Mouse (Mus musculus) limb, embryonic 14.5 days (tissue): Measurements from ENCODE around the gene Dqx1. TPM values are rescaled to one million over a fixed set of nuclear protein-coding genes. Genes with fewer than 3 reads are reported as not detected.

Experiments used
- ATAC-seq: fragments of 200-750 bp; cut with Nextera tagmentation; 2 replicates; pipeline ENCODE4 v1.8.0; 2017; ENCODE audit warnings: low read depth, moderate number of reproducible peaks, moderate TSS enrichment; ENCODE audit not compliant: low FRiP score
- DNase-seq: peaks from one replicate; pipeline ENCODE4 v3.0.0-alpha.2; 2015; ENCODE audit warnings: low spot score
- H3K27ac ChIP-seq: fragments of 300-500 bp; sonication (generic); replicated peaks from 2 replicates; pipeline ENCODE4 v1.5.1; 2014; ENCODE audit warnings: low read depth, mild to moderate bottlenecking, low read length, moderate library complexity, mixed read lengths
- H3K27me3 ChIP-seq: fragments of 300-500 bp; sonication (generic); 2 replicates; pipeline ENCODE4 v1.6.1; 2014; ENCODE audit warnings: low read length, mixed read lengths; ENCODE audit not compliant: control insufficient read depth, insufficient read depth
- H3K36me3 ChIP-seq: fragments of 300-500 bp; sonication (generic); 2 replicates; pipeline ENCODE4 v1.6.1; 2014; ENCODE audit warnings: mild to moderate bottlenecking, low read length, moderate library complexity, mixed read lengths; ENCODE audit not compliant: control insufficient read depth, insufficient read depth
- H3K4me1 ChIP-seq: fragments of 300-500 bp; sonication (generic); 2 replicates; pipeline ENCODE4 v1.6.1; 2014; ENCODE audit warnings: antibody characterized with exemption, low read length, mixed read lengths; ENCODE audit not compliant: control insufficient read depth, insufficient read depth
- H3K4me2 ChIP-seq: fragments of 300-500 bp; sonication (generic); replicated peaks from 2 replicates; pipeline ENCODE4 v1.6.1; 2014; ENCODE audit warnings: low read depth, mild to moderate bottlenecking, low read length, moderate library complexity; ENCODE audit not compliant: severe bottlenecking
- H3K4me3 ChIP-seq: fragments of 300-500 bp; sonication (generic); replicated peaks from 2 replicates; pipeline ENCODE4 v1.5.1; 2014; ENCODE audit warnings: low read length
- H3K9ac ChIP-seq: fragments of 300-500 bp; sonication (generic); 2 replicates; pipeline ENCODE4 v1.6.1; 2014; ENCODE audit warnings: mild to moderate bottlenecking, low read depth, low read length, moderate library complexity; ENCODE audit not compliant: severe bottlenecking
- H3K9me3 ChIP-seq: fragments of 300-500 bp; sonication (generic); 2 replicates; pipeline ENCODE4 v1.6.1; 2016; ENCODE audit warnings: low read length; ENCODE audit not compliant: control insufficient read depth
- POLR2A ChIP-seq: fragments of 200-500 bp; IDR thresholded peaks from 2 replicates; pipeline ENCODE4 v1.8.0; 2012; ENCODE audit warnings: inconsistent platforms, mild to moderate bottlenecking, moderate library complexity, borderline replicate concordance; ENCODE audit not compliant: insufficient read depth, insufficient read length; ENCODE audit errors: extremely low read depth
- WGBS: fragments of 180-500 bp; shearing (Covaris S2); extraction: QIAGEN DNeasy Blood & Tissue Kit; methylation state at CpG from one replicate; pipeline ENCODE4 v1.1.7; 2014; 5-methylcytosine and 5-hydroxymethylcytosine counted together
- polyA plus RNA-seq, 2 experiments: library from polyadenylated mRNA; depleted of rRNA in 1 of 2; stranded (reverse) in 1 of 2; unstranded in 1 of 2; fragments of >200 nt; fragmentation: Nextera tagmentation in 1 of 2; extraction: Ambion mirVana in 1 of 2; gene quantifications; 2 replicates each; pipeline versions ENCODE4 v1.2.1 to v1.2.3; 2012 to 2014

The Dqx1 gene
- polyA plus RNA-seq, 2 experiments, result 0.37 to 1.9 TPM

- ATAC-seq (no peak), DNase-seq (no peak)
- no peak overlapping the region for H3K4me3 ChIP-seq
- H3K27ac ChIP-seq, result no peak overlapping the region
- 0 out of 2 replicates have a peak, but pooled peaks cover under 1% of the 10 kb centered on the region for H3K36me3 ChIP-seq
- no peaks in the 10 kb centered on the region for H3K27me3 ChIP-seq
- H3K9me3 ChIP-seq, result no peaks in the 10 kb centered on the region
- 100% methylated on average over 4 of the region's 4 CpGs for WGBS
- no peak for TF ChIP-seq POLR2A
- no peak overlapping the region for H3K9ac ChIP-seq
- H3K4me1 ChIP-seq, result peaks cover 6% of the 10 kb centered on the region
- no peak overlapping the region for H3K4me2 ChIP-seq
Observed at GRCm38 (mm10) chr6:83025221-83025620, 32.4 kb upstream of the Dqx1 start.

DNA sequence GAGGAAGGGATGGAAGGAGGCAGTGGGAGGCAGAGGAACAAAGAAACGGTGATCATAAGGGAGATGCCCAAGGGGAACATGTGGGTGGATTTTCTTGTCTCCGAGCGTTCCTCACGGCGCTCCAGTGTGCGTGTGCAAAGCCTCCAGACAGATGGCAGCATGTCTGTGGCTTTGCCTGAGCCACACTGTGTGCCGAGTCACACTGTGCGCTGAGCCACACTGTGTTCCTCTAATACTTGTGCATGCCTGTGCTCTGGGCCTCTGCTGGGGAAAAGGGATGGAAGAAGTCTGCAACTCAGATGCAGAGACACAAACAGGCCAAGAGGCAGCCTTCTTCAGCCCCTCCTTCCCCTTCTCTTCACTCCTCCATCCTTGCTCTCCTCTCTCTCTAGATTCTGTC, 30.4 kb upstream of the Dqx1 start:
- peaks cover 7% of the 10 kb centered on the region; the same call in 1 of the 2 replicates for H3K27me3 ChIP-seq
- ATAC-seq, result no peak
- peak overlapping the region; percentile 28; the same call in 1 of the 2 replicates for H3K27ac ChIP-seq
- H3K9me3 ChIP-seq, result no peaks in the 10 kb centered on the region
- H3K9ac ChIP-seq, result 0 out of 2 replicates have a peak overlapping the region, but pooled peaks have one; percentile 12
- H3K4me2 ChIP-seq, result no peak overlapping the region
- peaks cover 7% of the 10 kb centered on the region for H3K4me1 ChIP-seq
- no peak for DNase-seq
- no peak overlapping the region for H3K4me3 ChIP-seq
- WGBS, result 71% methylated on average over 8 of the region's 8 CpGs
- peaks cover 3% of the 10 kb centered on the region; the same call in 1 of the 2 replicates for H3K36me3 ChIP-seq
- no peak for TF ChIP-seq POLR2A

GRCm38 (mm10) chr6:83027706-83028105, 29.9 kb upstream of the Dqx1 start:
- peak; percentile 26 for DNase-seq
- Histone ChIP-seq H3K27me3 (peaks cover 7% of the 10 kb centered on the region; the same call in 1 of the 2 replicates), H3K4me3 (no peak overlapping the region), H3K36me3 (peaks cover 3% of the 10 kb centered on the region; the same call in 1 of the 2 replicates), H3K9ac (0 out of 2 replicates have a peak overlapping the region, but pooled peaks have one; percentile 12), H3K4me1 (peaks cover 11% of the 10 kb centered on the region), H3K4me2 (no peak overlapping the region), H3K27ac (peak overlapping the region; percentile 28; the same call in 1 of the 2 replicates), H3K9me3 (no peaks in the 10 kb centered on the region)
- no peak for TF ChIP-seq POLR2A
- 42% methylated on average over 7 of the region's 9 CpGs for WGBS
- ATAC-seq, result no peak

DNA sequence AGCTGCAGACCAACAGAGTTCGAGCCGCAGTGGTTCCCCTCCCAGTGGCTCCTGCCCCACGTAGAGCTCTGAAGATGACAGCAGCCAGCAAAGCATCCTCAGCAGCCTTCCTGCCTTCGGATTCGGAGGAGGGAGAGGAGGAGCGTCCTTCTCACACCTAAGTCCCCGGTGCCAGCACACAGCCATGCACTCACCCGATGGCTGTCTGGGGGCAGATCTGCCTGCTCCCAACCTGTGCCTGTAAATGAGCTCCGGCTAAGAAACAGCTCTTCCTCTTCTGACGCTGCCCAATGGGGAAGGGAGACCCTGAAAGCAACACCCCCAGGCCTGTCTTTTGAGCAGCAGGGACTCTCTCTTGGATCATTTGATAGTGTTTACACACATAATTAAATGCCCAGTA, 27.9 kb upstream of the Dqx1 start:
- peaks cover 15% of the 10 kb centered on the region for H3K4me1 ChIP-seq
- H3K27ac ChIP-seq, result no peak overlapping the region
- TF ChIP-seq POLR2A, result no peak
- no peak for DNase-seq
- H3K27me3 ChIP-seq, result peaks cover 7% of the 10 kb centered on the region; the same call in 1 of the 2 replicates
- no peaks in the 10 kb centered on the region for H3K9me3 ChIP-seq
- no peak overlapping the region for H3K4me2 ChIP-seq
- no peak overlapping the region for H3K4me3 ChIP-seq
- peaks cover 3% of the 10 kb centered on the region; the same call in 1 of the 2 replicates for H3K36me3 ChIP-seq
- whole genome bisulfite sequencing, result 28% methylated on average over 10 of the region's 10 CpGs
- no peak for ATAC-seq
- no peak overlapping the region for H3K9ac ChIP-seq

DNA sequence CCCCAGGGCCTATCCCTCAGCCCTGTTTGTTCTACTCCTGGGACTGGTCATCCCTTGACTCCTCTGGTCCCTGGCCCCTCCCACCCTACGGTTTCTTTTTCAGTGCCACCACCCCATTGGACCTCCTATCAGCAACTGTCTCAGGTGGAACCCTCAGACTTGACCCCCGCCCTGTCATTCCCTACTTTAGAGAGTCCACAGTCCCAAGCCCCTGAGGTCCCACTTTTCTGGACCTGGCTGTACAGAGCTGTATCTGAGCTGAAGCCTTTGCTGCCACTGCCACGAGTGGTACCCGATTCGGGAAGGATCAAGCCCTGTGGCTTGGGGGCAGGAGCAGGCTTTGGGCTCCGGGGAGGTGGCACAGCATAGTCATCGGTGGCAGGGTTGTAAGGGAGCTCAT, 26.5 kb upstream of the Dqx1 start:
- Histone ChIP-seq H3K9ac (no peak overlapping the region), H3K4me3 (no peak overlapping the region), H3K36me3 (peaks cover 3% of the 10 kb centered on the region; the same call in 1 of the 2 replicates), H3K4me1 (peaks cover 24% of the 10 kb centered on the region), H3K4me2 (no peak overlapping the region), H3K9me3 (no peaks in the 10 kb centered on the region), H3K27me3 (peaks cover 7% of the 10 kb centered on the region; the same call in 1 of the 2 replicates), H3K27ac (no peak overlapping the region)
- TF ChIP-seq POLR2A, result no peak
- 75% methylated on average over 7 of the region's 7 CpGs for WGBS
- ATAC-seq (no peak), DNase-seq (no peak)
